Mouse (Mus musculus) cerebellum, adult (tissue): ENCODE results near the gene Lingo1.

ENCODE experiments used
- ATAC-seq: cut with Nextera tagmentation; 2 replicates; pipeline ENCODE4 v1.9.2; 2017; ENCODE audit warnings: mild to moderate bottlenecking, moderate library complexity, mixed read lengths; ENCODE audit not compliant: insufficient number of reproducible peaks, low FRiP score, low TSS enrichment

Lingo1 gene

GRCm38 (mm10) chr9:56795721-56796655 lies at the start of gene Lingo1:
Gene Lingo1 (minus strand): TSS chr9:56796468.
- ATAC-seq, result peak; percentile 51; the same call in 1 of the 2 replicates

GRCm38 (mm10) chr9:56844644-56845043 lies 48.4 kb upstream of the Lingo1 start:
- ATAC-seq, result no peak

DNA sequence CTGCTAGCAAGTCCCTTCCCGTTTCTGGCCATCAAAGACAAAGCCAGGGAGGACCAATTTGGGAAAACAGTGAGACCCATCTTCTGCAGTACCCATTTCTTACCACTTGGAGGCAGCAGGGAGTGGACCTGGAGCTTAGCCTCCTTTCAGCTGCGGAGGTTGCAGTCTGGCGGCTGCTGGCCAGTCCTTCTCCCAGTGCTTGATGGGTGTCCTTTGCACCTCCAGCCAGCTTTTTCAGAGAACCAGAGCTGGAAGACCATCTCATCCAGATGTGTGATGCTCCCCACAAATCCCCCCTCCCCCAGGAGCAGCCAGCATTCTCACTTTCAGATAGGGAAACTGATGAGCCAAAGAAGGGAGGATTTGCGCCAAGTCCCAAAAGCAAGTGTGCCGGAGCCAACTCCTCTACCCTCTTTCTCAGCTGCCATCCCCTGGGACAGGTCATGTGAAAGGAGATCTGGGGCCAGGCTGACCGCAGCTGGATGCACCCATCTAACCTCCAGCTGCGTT lies 47.5 kb upstream of the Lingo1 start:
- ATAC-seq, result 0 out of 2 replicates have a peak, but pooled peaks have one; percentile 32

- ATAC-seq, result no peak
Observed at GRCm38 (mm10) chr9:56842303-56842719, 46.0 kb upstream of the Lingo1 start.

GRCm38 (mm10) chr9:56841864-56842263 lies 45.6 kb upstream of the Lingo1 start:
- ATAC-seq, result no peak

DNA sequence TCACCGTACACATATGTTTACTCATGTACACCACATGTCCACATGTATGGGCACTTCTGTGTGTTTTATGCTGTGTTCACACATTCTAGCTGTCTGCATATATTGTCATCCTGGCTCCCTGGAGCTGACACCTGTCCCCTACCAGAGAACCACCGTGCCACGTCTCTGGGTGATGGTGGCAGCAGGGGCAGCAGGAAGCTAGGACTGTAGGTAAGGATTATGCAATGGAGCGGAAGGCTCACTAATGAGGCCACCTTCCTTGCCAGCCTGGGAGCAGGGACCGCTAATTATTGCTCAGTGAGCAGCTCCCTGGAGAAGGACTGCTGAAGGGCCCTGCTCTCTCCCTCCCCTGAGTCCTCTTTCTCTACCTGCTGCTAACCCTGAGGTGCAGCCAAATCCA lies 44.5 kb upstream of the Lingo1 start:
- ATAC-seq, result no peak

DNA sequence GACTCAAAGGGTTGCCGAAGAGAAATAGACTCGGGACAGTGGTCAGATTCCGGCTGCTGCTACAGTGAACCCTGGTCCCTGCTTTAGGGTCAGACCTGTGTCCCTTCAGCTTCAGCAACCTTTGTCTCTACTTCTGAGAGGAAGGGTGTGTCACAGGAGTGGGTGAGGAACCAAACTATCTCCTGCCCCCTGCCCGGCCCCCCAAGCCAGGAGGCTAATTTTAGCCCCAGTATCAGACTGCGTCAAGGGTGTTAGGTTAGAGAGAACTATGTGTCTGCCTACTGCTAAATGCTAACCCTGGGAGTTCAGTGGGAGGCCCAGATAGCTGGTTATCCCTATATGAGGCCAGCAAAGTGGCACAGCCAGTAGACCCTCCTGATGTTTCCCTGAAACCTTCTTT lies 38.9 kb upstream of the Lingo1 start:
- ATAC-seq, result no peak

- ATAC-seq, result no peak
Observed at GRCm38 (mm10) chr9:56832900-56833299, 36.6 kb upstream of the Lingo1 start.

- ATAC-seq, result no peak
Observed at GRCm38 (mm10) chr9:56831904-56832303, 35.6 kb upstream of the Lingo1 start.

- ATAC-seq, result no peak
Observed at GRCm38 (mm10) chr9:56830162-56830561, 33.9 kb upstream of the Lingo1 start.

- no peak for ATAC-seq
Observed at GRCm38 (mm10) chr9:56828841-56829240, 32.6 kb upstream of the Lingo1 start.

GRCm38 (mm10) chr9:56828146-56828545 lies 31.9 kb upstream of the Lingo1 start:
- no peak for ATAC-seq

DNA sequence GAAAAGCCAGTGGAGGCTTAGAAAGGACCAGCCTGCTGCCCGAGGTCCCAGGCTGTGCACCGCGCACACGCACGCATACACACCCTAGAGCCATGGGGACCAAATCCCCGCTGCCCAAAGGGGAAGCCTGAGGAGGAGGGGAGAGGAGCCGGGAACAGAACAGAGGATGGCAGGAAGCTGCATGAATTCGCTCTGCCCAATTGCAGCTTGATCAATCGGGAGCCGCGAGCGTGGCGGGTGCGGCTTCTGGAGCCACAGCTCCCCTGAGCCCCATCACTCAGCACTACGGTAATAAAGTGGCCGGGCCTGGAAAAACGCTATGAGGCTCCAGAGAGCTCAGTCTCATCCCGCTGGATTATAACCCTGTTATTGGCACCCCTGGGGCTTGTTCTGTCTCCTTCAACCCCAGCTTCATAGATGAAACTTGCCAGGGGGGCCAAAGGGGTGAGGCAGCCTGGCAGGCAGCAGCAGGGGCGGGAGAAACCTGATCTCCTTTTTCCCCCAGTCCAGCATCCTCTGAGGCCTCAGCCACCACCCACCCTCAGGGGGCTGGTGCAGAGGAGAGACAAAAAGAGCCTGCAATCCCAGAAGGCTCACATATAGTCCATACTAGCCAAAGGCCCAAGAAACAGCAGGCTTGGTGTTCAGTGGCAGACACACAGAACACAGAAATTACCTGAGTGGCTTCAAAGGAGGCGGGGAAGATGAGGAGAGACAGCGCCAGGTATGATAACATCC lies 29.4 kb upstream of the Lingo1 start:
- ATAC-seq, result no peak

DNA sequence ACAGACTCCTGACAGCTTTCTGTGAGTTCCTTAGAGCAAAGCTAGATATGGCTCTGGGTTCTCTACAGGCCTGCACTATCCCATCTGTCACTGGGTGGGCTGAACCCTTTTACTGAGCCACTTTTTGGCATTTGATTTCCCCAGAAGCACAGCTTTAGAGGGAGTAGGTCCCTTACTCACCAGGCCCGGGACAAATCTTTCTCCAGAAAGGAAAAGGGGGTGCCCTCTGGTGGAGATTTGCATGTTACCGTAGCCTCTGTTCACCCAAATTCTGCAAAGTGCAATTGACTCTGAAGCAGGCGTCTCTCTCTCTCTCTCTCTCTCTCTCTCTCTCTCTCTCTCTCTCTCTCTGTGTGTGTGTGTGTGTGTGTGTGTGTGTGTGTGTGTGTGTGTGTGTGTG lies 28.6 kb upstream of the Lingo1 start:
- no peak for ATAC-seq

GRCm38 (mm10) chr9:56810916-56811315 lies 14.6 kb upstream of the Lingo1 start:
- ATAC-seq, result no peak

DNA sequence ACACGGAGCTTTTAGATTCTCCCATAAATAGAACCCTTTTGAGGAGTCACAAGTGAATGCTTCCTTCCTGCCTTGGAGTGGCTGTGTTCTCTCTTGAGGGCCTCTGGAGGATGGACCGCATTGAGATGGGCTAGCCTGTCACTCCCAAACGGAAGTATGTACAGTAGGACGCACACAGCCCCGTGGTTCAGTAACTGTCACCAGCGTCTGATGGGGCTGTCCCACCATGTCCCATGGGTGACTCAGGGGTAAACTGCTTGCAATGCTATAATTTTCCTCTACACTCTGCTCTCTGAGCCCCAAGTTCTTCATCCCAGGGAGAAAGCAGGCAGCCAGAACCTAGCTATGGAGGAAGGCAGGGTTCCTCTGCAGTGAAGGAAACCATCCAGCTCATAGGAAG lies 11.7 kb upstream of the Lingo1 start:
- ATAC-seq, result no peak

DNA sequence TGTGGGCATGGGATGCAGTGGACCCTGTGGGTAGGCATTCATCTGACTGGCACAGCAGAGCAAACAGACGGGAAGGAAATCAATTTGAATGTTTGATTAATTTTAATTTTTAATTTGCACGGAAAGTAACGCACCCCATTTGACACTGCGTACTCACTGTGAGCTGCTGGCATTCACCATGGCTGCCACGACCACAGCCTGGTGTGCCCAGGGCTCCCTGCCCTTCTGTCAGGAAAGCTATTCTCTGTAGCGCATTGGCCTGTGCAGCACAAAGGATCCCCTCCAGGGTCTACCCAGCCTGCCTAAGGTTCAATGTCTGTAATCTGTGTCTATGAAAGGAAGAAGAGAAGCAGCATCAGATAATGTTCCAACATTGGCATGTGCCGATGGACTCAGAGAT lies 6.9 kb upstream of the Lingo1 start:
- no peak for ATAC-seq

DNA sequence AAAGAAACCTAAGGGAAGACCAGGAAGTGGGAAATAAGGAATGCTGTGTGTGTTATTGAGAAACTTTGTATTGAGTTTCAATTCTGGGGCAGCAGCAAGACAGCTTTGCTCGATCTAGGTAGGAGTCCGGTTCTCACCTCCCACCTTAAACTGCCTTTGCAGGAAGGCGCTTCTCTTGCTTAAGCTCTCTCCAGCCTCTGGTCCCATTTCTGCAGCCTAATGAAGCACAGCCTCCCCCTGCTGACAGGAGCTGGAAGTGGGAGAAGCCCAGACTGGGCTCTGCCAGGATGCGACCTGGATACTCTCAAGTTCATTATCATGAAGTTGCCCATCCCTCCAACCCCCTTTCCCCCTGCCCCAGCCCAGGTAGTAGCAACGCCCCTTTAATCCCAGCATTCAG lies 1.6 kb upstream of the Lingo1 start:
- ATAC-seq, result no peak; the same call in 1 of the 2 replicates

- ATAC-seq, result peak; percentile 18; the same call in 1 of the 2 replicates
Observed at GRCm38 (mm10) chr9:56796656-56797131, 426 bp upstream of the Lingo1 start.

DNA sequence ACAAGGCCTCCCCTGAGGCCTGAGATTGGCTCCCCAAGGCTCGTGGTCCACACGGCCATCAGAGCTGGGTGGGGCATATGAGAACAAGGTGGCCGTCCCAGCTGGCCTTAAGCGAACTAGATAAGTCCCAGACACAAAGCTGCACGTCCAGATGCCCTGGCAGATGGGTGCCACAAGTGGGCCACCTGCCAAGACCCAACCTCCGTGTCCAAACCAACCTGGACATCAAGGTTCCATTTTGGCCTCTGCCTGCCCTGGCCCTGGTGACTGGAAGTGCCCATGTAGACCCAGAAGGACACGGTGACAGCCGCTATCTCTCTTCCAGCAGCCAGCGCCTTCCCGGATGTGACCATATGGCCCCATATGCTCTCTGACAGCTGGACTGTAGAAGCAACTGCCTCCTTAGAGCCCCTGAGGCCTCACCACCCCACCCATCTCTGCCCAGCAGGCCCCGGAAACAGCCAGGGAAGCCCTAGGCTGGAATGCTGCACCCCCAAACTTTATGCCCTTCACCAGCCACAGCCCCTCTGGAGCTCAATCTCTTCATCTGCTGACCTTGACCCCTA lies 4.5 kb downstream of the Lingo1 start:
- ATAC-seq, result no peak

- no peak for ATAC-seq
Observed at GRCm38 (mm10) chr9:56784576-56784975, 11.7 kb downstream of the Lingo1 start.
